Mouse (Mus musculus): Measurements from ENCODE around the gene Cdc37l1.

Cdc37l1 gene

GRCm38 (mm10) chr19:28990194-28990589 is at the start of gene Cdc37l1:
Cdc37l1 (plus strand) TSS chr19:28990352.
- under 1% methylated on average over 37 of the region's 37 CpGs for WGBS

- WGBS: 83% methylated on average over 4 of the region's 4 CpGs
Measured at GRCm38 (mm10) chr19:28941271-28941670, 48.9 kb upstream of the Cdc37l1 start.

DNA sequence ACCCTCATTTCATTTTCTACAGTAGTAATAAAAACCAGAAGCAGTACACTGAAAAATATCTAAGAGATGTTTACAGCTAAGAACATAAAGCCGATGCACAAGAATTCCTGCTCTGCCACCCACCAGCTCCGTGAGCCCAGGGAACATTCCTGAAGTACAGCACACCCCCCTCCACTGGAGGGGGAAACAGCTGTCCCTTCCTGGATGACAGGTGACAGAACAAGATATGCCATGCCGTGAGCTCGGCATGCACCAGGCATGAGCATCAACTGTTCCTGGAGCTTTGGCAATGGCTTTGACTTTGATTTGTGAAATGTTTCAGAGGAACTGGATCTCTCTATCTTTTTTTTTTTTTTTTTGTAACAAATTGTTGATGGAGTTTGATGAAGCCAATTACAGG is 43.4 kb upstream of the Cdc37l1 start:
- 32% methylated on average over 4 of the region's 4 CpGs for WGBS

- 61% methylated on average over 2 of the region's 2 CpGs for WGBS
Measured at GRCm38 (mm10) chr19:28947311-28947710, 42.8 kb upstream of the Cdc37l1 start.

DNA sequence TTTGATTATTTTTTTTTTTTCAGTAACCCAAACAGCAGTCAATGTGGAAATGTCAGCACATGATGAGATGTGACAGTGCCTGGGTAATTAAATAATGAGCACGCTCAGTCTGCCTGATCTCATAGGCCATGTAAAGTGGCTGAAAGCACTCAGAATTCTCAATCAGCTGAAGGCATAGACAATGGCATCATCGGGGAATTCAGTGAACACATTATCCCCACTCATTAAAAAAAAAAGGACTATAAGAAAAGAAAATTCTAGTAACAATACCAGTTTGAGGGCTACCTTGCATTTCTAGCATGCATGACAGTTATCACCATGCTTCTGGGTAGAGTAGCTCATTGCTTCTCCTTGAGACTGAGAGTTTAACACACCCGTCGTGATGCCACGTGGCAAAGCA is 38.9 kb upstream of the Cdc37l1 start:
- WGBS: 70% methylated on average over 5 of the region's 5 CpGs

DNA sequence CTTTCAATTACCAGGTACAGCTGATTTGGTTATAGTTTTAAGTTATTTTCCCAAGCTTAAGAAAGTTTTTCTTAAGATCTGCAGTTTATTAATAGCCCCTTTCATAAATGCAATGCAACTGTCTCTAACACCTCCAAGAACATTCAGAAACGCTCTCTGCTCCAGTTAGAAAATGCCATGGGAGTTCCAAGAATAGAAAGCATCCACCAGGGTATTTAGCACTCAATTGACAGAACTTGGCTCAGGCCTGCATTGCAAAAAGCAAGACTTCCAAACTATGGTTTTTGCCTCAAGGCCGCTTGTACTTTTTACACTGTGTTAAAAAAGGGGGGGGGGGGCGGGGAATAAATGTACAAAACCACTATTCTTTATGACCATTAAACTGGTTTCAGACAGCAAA is 27.0 kb upstream of the Cdc37l1 start:
- 15% methylated on average over 3 of the region's 3 CpGs for WGBS

- WGBS: 0% methylated on average over 4 of the region's 4 CpGs
Measured at GRCm38 (mm10) chr19:28963513-28963841, 26.7 kb upstream of the Cdc37l1 start.

- under 1% methylated on average over 73 of the region's 73 CpGs for WGBS
Measured at GRCm38 (mm10) chr19:28963842-28964551, 26.2 kb upstream of the Cdc37l1 start, which contains the start of gene Plpp6. Plpp6 (plus strand) TSS chr19:28963953.

DNA sequence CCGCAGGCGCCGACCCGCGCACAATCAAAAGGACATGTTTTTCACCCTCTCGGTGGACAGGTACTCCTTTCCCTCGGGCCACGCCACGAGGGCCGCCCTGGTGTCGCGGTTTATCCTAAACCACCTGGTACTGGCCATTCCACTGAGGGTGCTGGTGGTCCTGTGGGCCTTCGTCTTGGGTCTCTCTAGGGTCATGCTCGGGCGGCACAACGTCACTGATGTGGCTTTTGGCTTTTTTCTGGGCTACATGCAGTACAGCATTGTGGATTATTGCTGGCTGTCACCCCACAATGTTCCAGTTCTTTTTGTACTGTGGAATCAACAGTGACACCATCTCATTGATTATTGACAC is 25.6 kb upstream of the Cdc37l1 start:
- 6% methylated on average over 16 of the region's 16 CpGs for WGBS

DNA sequence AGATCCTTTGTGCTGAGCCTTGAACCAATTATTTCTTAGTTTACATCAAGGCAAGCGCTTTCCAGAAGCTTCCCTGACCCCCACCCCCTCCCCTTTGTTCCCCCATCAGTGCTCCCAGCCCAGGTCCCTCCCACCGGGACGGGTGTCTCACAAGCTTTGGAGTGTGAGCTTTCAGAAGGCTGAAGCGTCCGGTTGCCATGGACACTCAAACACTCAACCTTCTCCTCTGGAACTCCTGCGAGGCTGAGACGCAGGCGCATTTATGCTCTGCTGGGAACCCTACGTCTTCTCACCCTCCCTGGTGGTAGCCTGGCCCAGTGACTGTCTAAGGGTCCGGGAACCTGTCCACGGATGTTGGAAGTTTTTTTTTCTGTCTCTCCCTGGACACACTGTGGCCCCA is 22.5 kb upstream of the Cdc37l1 start, which contains the start of gene 4430402I18Rik:
TSS of gene 4430402I18Rik (minus strand) at position 149 of the 400 bp plus-strand sequence.
- 19% methylated on average over 11 of the region's 11 CpGs for WGBS

DNA sequence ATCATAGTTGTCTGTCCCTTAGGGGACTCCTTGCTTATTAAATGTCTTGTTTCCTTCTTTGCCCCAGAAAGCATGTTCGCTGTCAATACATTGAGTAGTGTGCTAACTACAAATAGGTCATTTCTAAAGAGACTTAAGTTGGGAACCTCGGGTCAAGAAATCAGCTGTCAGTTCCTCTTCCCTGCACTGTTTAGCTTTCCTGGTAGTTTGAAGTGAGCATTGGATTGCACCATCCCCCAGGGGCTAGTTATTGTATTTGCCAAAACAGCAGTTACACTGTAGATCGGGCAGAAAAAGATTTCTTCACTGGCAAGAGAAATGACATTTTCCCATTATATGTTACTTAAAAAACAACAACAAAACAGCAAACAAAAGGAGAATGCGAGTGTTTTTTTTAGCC is 22.0 kb upstream of the Cdc37l1 start:
- 63% methylated on average over 4 of the region's 4 CpGs for WGBS

- 88% methylated on average over 5 of the region's 5 CpGs for WGBS
Measured at GRCm38 (mm10) chr19:28969231-28969630, 20.9 kb upstream of the Cdc37l1 start.

- 77% methylated on average over 11 of the region's 11 CpGs for WGBS
Measured at GRCm38 (mm10) chr19:28970251-28970650, 19.9 kb upstream of the Cdc37l1 start.

- 12% methylated on average over 35 of the region's 35 CpGs for WGBS
Measured at GRCm38 (mm10) chr19:28974862-28975611, 15.1 kb upstream of the Cdc37l1 start.

GRCm38 (mm10) chr19:28982617-28983016 is 7.5 kb upstream of the Cdc37l1 start:
- WGBS: 85% methylated on average over 7 of the region's 7 CpGs

- 74% methylated on average over 8 of the region's 8 CpGs for WGBS
Measured at GRCm38 (mm10) chr19:28989515-28989914, 637 bp upstream of the Cdc37l1 start.

- WGBS: under 1% methylated on average over 41 of the region's 41 CpGs
Measured at GRCm38 (mm10) chr19:28990590-28991221, 554 bp downstream of the Cdc37l1 start.

GRCm38 (mm10) chr19:28991391-28991790 is 1.2 kb downstream of the Cdc37l1 start:
- 57% methylated on average over 5 of the region's 5 CpGs for WGBS

- WGBS: 42% methylated on average over 7 of the region's 7 CpGs
Measured at GRCm38 (mm10) chr19:28994870-28995269, 4.7 kb downstream of the Cdc37l1 start.

DNA sequence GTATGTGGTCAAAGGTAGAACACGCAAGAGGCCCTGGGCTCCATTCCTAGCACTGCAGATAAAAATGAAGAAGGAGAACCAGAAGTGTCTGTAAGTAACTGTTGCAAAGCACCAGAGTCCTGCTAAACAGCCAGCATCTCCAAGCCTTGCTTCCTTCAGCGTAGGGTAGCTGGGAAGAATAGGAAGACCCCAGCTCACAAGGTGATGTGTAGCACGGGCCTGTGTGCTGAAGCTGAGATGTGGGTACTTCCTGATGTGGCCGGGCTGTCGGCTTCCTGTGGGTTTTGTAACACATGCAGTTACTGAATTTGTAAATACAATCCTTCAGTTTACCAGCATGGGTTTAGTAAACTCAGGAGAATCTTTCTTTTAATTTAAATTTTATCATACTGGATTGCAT is 5.2 kb downstream of the Cdc37l1 start:
- 67% methylated on average over 5 of the region's 5 CpGs for WGBS

- WGBS: 63% methylated on average over 4 of the region's 4 CpGs
Measured at GRCm38 (mm10) chr19:28997976-28998630, 8.0 kb downstream of the Cdc37l1 start.

DNA sequence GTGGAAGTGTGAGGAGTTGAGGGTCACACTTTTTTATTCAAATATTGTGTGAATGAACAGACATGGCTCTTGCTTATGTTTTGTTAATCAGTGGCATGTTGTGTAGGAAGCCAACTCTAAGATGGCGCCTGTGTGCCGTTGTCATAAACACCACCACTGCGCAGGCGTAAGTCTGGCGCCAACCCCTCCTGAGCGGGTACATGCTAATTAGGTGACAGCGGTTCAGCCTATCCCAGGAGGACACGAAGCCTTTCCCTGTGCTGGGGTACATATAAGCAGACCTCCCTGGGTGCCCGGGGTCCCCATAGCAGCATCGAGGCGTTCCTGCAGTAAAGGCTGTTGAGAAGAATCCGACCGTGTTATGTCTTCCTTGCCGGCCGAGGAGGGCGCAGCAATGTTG is 10.2 kb downstream of the Cdc37l1 start:
- WGBS: 95% methylated on average over 16 of the region's 16 CpGs
